Mouse (Mus musculus) MEL (cell line): ENCODE measurements around the gene Rapgef4. TPM values are rescaled to one million over a fixed set of nuclear protein-coding genes. Genes with fewer than 3 reads are reported as not detected.

ENCODE experiments used
- DNase-seq: peaks from one replicate; pipeline ENCODE4 v3.0.0; 2011; ENCODE audit warnings: low read depth, low spot score
- H3K27ac ChIP-seq: 2 replicates; pipeline ENCODE4 v1.5.1; 2012; ENCODE audit warnings: low read depth, mild to moderate bottlenecking, control low read depth, low read length, moderate library complexity; ENCODE audit not compliant: control insufficient read depth
- H3K27me3 ChIP-seq, 2 experiments: fragments of 150-350 bp in 1 of 2; sonication (generic) in 1 of 2; 2 replicates each; pipeline ENCODE4 v1.6.1; 2012; ENCODE audit warnings: low read length in 2 of 2, mild to moderate bottlenecking in 2 of 2, improper control_type of control experiment in 1 of 2, moderate library complexity in 1 of 2; ENCODE audit not compliant: insufficient read depth in 2 of 2, control insufficient read depth in 1 of 2
- H3K36me3 ChIP-seq, 2 experiments: 2 replicates each; pipeline ENCODE4 v1.6.1; 2012 to 2014; ENCODE audit warnings: low read length in 2 of 2, improper control_type of control experiment in 1 of 2, inconsistent platforms in 1 of 2, mild to moderate bottlenecking in 1 of 2; ENCODE audit not compliant: insufficient read depth in 2 of 2, control insufficient read depth in 1 of 2
- H3K4me1 ChIP-seq, 2 experiments: fragments of 150-350 bp in 1 of 2; sonication (generic) in 1 of 2; 2 replicates each; pipeline ENCODE4 v1.6.1; 2012; ENCODE audit warnings: low read length in 2 of 2, improper control_type of control experiment in 1 of 2, mild to moderate bottlenecking in 1 of 2; ENCODE audit not compliant: insufficient read depth in 2 of 2, control insufficient read depth in 1 of 2
- H3K4me3 ChIP-seq, 2 experiments: fragments of 150-350 bp in 1 of 2; sonication (generic) in 1 of 2; 2 replicates each; pipeline ENCODE4 v1.5.1; 2012; ENCODE audit warnings: low read depth in 2 of 2, low read length in 2 of 2, mild to moderate bottlenecking in 2 of 2, moderate library complexity in 2 of 2, control low read depth in 1 of 2, improper control_type of control experiment in 1 of 2; ENCODE audit not compliant: control insufficient read depth in 1 of 2, insufficient read depth in 1 of 2
- H3K79me2 ChIP-seq: 2 replicates; pipeline ENCODE4 v1.6.1; 2012; ENCODE audit warnings: mild to moderate bottlenecking, low read length, moderate library complexity; ENCODE audit not compliant: control insufficient read depth, poor library complexity, insufficient read depth
- H3K9ac ChIP-seq: 2 replicates; pipeline ENCODE4 v1.6.1; 2012; ENCODE audit warnings: low read depth, mild to moderate bottlenecking, control low read depth, low read length, moderate library complexity; ENCODE audit not compliant: control insufficient read depth, poor library complexity, severe bottlenecking
- H3K9me3 ChIP-seq: fragments of 150-350 bp; sonication (generic); replicated peaks from 2 replicates; pipeline ENCODE4 v1.6.1; 2012; ENCODE audit warnings: mild to moderate bottlenecking, low read length, improper control_type of control experiment, moderate library complexity; ENCODE audit not compliant: insufficient read depth
- CHD2 ChIP-seq: IDR thresholded peaks from 2 replicates; pipeline ENCODE4 v1.6.1; 2011; ENCODE audit warnings: low read length, improper control_type of control experiment
- CTCF ChIP-seq, 3 experiments: IDR thresholded peaks in 2 of 3; conservative IDR thresholded peaks in 1 of 3; 2 replicates each; pipeline ENCODE4 v1.5.1; 2011 to 2012; ENCODE audit warnings: low read length in 3 of 3, low read depth in 2 of 3, mild to moderate bottlenecking in 2 of 3, improper control_type of control experiment in 1 of 3, inconsistent platforms in 1 of 3, mixed read lengths in 1 of 3, moderate library complexity in 1 of 3; ENCODE audit not compliant: control insufficient read depth in 1 of 3, insufficient read depth in 1 of 3, poor library complexity in 1 of 3, severe bottlenecking in 1 of 3
- ELF1 ChIP-seq: IDR thresholded peaks from 2 replicates; pipeline ENCODE4 v1.6.1; 2014; ENCODE audit warnings: low read depth, mild to moderate bottlenecking, inconsistent platforms, low read length, improper control_type of control experiment, moderate library complexity
- EP300 ChIP-seq, 2 experiments: IDR thresholded peaks; 2 replicates each; pipeline ENCODE4 v1.6.1; 2011; ENCODE audit warnings: improper control_type of control experiment in 2 of 2, low read length in 2 of 2, low read depth in 1 of 2, mild to moderate bottlenecking in 1 of 2
- ETS1 ChIP-seq: IDR thresholded peaks from 2 replicates; pipeline ENCODE4 v1.6.1; 2012; ENCODE audit warnings: low read depth, mild to moderate bottlenecking, inconsistent platforms, low read length, improper control_type of control experiment, moderate library complexity
- GATA1 ChIP-seq: IDR thresholded peaks from 2 replicates; pipeline ENCODE4 v1.6.1; 2011; ENCODE audit warnings: low read depth, low read length, improper control_type of control experiment
- JUND ChIP-seq: IDR thresholded peaks from 2 replicates; pipeline ENCODE4 v1.6.1; 2011; ENCODE audit warnings: low read depth, mild to moderate bottlenecking, improper control_type of control experiment, low read length
- KAT2A ChIP-seq: conservative IDR thresholded peaks from 2 replicates; pipeline ENCODE4 v1.6.1; 2012; ENCODE audit warnings: low read depth, low read length, improper control_type of control experiment, inconsistent platforms
- MYB ChIP-seq: IDR thresholded peaks from 2 replicates; pipeline ENCODE4 v1.6.1; 2011; ENCODE audit warnings: mild to moderate bottlenecking, low read depth, low read length, improper control_type of control experiment
- MYC ChIP-seq: IDR thresholded peaks from 2 replicates; pipeline ENCODE4 v1.6.1; 2011; ENCODE audit warnings: low read depth, mild to moderate bottlenecking, low read length, improper control_type of control experiment, moderate library complexity
- NELFE ChIP-seq: IDR thresholded peaks from 2 replicates; pipeline ENCODE4 v1.6.1; 2011; ENCODE audit warnings: low read depth, low read length, improper control_type of control experiment
- POLR2A ChIP-seq, 2 experiments: IDR thresholded peaks; 2 replicates each; pipeline ENCODE4 v1.6.1; 2011 to 2012; ENCODE audit warnings: low read length in 2 of 2, mild to moderate bottlenecking in 2 of 2, control low read depth in 1 of 2, improper control_type of control experiment in 1 of 2, low read depth in 1 of 2, moderate library complexity in 1 of 2; ENCODE audit not compliant: control insufficient read depth in 1 of 2, insufficient read depth in 1 of 2, poor library complexity in 1 of 2
- POLR2AphosphoS2 ChIP-seq: IDR thresholded peaks from 2 replicates; pipeline ENCODE4 v1.6.1; 2011; ENCODE audit warnings: low read length, improper control_type of control experiment
- SIN3A ChIP-seq: IDR thresholded peaks from 2 replicates; pipeline ENCODE4 v1.6.1; 2012; ENCODE audit warnings: low read length, improper control_type of control experiment, inconsistent platforms
- TBP ChIP-seq: IDR thresholded peaks from 2 replicates; pipeline ENCODE4 v1.8.0; 2011; ENCODE audit warnings: low read depth, low read length, improper control_type of control experiment
- UBTF ChIP-seq: IDR thresholded peaks from 2 replicates; pipeline ENCODE4 v1.6.1; 2012; ENCODE audit warnings: low read depth, mild to moderate bottlenecking, inconsistent platforms, low read length, improper control_type of control experiment, moderate library complexity, borderline replicate concordance; ENCODE audit not compliant: insufficient read depth
- USF2 ChIP-seq, 2 experiments: IDR thresholded peaks; 2 replicates each; pipeline ENCODE4 v1.6.1; 2011 to 2012; ENCODE audit warnings: improper control_type of control experiment in 2 of 2, low read length in 2 of 2, borderline replicate concordance in 1 of 2, inconsistent platforms in 1 of 2, low read depth in 1 of 2, mild to moderate bottlenecking in 1 of 2; ENCODE audit not compliant: insufficient read depth in 1 of 2
- ZC3H11A ChIP-seq: IDR thresholded peaks from 2 replicates; pipeline ENCODE4 v1.6.1; 2012; ENCODE audit warnings: low read depth, mild to moderate bottlenecking, inconsistent platforms, low read length, improper control_type of control experiment
- ZKSCAN1 ChIP-seq: IDR thresholded peaks from 2 replicates; pipeline ENCODE4 v1.6.1; 2012; ENCODE audit warnings: low read depth, mild to moderate bottlenecking, inconsistent platforms, low read length, improper control_type of control experiment, moderate library complexity
- ZMIZ1 ChIP-seq: IDR thresholded peaks from 2 replicates; pipeline ENCODE4 v1.6.1; 2012; ENCODE audit warnings: low read depth, mild to moderate bottlenecking, inconsistent platforms, low read length, improper control_type of control experiment, moderate library complexity
- ZNF384 ChIP-seq: IDR thresholded peaks from 2 replicates; pipeline ENCODE4 v1.6.1; 2012; ENCODE audit warnings: low read depth, mild to moderate bottlenecking, inconsistent platforms, low read length, improper control_type of control experiment
- polyA plus RNA-seq, 2 experiments: library from polyadenylated mRNA; stranded (reverse) in 1 of 2; unstranded in 1 of 2; fragments of >175 nt in 1 of 2; fragments of >200 nt in 1 of 2; gene quantifications; 2 replicates each; pipeline versions ENCODE4 v1.2.1 to v1.2.4; 2012; ENCODE audit warnings: low replicate concordance in 2 of 2, low read depth in 1 of 2; ENCODE audit not compliant: insufficient read length in 2 of 2, insufficient read depth in 1 of 2, missing spikeins in 1 of 2
- total RNA-seq: library from RNA; depleted of rRNA; stranded (reverse); fragments of 300-350 nt; gene quantifications from 2 replicates; pipeline ENCODE4 v1.2.3, GENCODE M21; 2012

Rapgef4 gene
- total and polyA plus RNA-seq, 3 experiments: not detected

- no peaks in the 10 kb centered on the region; a peak in 1 of 4 replicates for H3K4me1 ChIP-seq
- H3K4me3 ChIP-seq: no peak overlapping the region
- no peak overlapping the region for H3K9ac ChIP-seq
- H3K27me3 ChIP-seq: peaks cover 6 to 16% of the 10 kb centered on the region in 2 experiments
- H3K27ac ChIP-seq: no peak overlapping the region
- DNase-seq: no peak
- no peaks in the 10 kb centered on the region for H3K36me3 ChIP-seq
- H3K79me2 ChIP-seq: no peaks in the 10 kb centered on the region
- H3K9me3 ChIP-seq: no peaks in the 10 kb centered on the region
- TF ChIP-seq GATA1 (no peak), CHD2 (no peak), MYB (no peak), USF2 (IDR thresholded peaks at IDR 0.05; ENCODE audit: borderline replicate concordance in 1 of 2, insufficient read depth in 1 of 2, low read depth in 1 of 2, low read length in 2 of 2) (no peak), POLR2A (IDR thresholded peaks at IDR 0.05; ENCODE audit: control insufficient read depth in 1 of 2, insufficient read depth in 1 of 2, low read depth in 1 of 2, low read length in 2 of 2, poor library complexity in 1 of 2) (no peak), ELF1 (no peak), TBP (no peak), MYC (no peak), ZNF384 (no peak), KAT2A (no peak), ZMIZ1 (no peak), ZKSCAN1 (no peak), POLR2AphosphoS2 (no peak), JUND (no peak), NELFE (no peak)
Observed at GRCm38 (mm10) chr2:72181443-72181842, 200.4 kb downstream of the Rapgef4 start.

GRCm38 (mm10) chr2:72183751-72184150, 202.7 kb downstream of the Rapgef4 start:
- Histone ChIP-seq H3K36me3 (no peaks in the 10 kb centered on the region), H3K79me2 (no peaks in the 10 kb centered on the region), H3K27me3 (peaks cover 9 to 16% of the 10 kb centered on the region in 2 experiments), H3K9me3 (no peaks in the 10 kb centered on the region), H3K27ac (no peak overlapping the region), H3K4me3 (no peak overlapping the region), H3K4me1 (no peaks in the 10 kb centered on the region), H3K9ac (no peak overlapping the region)
- DNase-seq: no peak
- TF ChIP-seq EP300 (IDR thresholded peaks at IDR 0.05; ENCODE audit: low read depth in 1 of 2, low read length in 2 of 2) (no peak), CTCF (IDR thresholded peaks at IDR 0.05 in 2 of 3, conservative IDR thresholded peaks at IDR 0.05 in 1 of 3; ENCODE audit: control insufficient read depth in 1 of 3, insufficient read depth in 1 of 3, low read depth in 2 of 3, low read length in 3 of 3, poor library complexity in 1 of 3, severe bottlenecking in 1 of 3) (no peak), ZC3H11A (no peak), SIN3A (no peak), ETS1 (no peak), UBTF (no peak)
